Mouse (Mus musculus) embryo, embryonic 10.5 days (tissue): ENCODE measurements around the gene Kirrel3.
A peak's percentile ranks its signal among the peaks of the same experiment; 100 is the strongest.

Experiments used
- DNase-seq: peaks from one replicate; pipeline ENCODE4 v3.0.0-alpha.2; 2015; ENCODE audit warnings: low spot score

Gene Kirrel3

DNA sequence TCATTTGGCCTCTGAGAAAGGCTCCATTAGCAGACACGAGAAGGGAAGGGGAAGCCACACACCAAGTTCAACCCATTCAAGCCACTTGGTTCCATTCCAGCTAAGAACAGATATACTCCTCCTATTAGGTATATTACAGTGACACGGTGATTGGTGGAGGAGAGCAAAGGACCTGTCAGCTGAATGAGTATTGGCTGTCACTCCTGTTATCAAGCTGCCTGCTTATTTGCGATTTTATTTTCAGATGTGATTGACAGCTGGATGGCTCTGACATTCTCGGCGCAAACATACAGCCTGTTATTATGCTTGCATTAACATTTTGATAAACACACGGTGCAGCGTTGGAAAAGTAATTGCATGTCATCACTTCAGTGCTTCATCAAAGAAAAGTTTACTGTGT lies 118.1 kb downstream of the Kirrel3 start:
- no peak for DNase-seq

DNA sequence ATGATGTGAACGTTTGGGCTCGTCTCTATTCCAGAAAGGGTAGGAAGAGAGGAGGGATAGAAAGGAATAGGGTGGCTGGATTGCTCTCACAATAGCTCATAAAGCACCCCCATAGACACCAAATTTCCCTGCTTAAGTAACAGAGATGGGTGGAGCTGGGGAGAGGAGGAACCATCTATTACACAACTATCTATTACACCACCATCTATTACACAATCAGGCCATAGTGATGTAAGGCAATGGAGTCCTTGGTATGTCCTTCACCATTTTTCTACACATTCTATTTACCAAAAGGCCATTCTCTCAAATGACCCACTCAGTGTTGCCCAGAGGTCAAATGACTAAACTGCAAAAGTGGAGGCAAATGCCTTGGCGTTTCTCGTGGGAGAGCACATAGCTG lies 119.2 kb downstream of the Kirrel3 start:
- no peak for DNase-seq

DNA sequence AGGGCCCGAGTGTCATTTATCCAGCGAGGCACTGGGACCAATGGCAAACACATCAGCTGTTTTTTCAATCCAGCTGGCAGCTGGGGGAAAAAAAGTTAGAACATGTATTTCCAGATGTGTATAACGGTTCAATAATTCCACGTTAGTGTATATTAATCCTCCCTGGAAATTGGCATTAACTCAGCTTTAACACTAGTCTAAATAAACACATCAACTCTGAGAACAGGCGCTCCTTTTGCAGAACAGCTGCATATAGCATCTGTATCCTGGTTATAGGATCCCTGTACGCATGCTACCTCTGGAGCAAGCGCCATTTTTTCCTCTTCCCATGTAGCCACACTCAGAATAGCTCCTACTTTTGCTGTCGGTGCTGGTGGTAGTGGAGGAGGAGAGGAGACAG lies 119.8 kb downstream of the Kirrel3 start:
- no peak for DNase-seq

DNA sequence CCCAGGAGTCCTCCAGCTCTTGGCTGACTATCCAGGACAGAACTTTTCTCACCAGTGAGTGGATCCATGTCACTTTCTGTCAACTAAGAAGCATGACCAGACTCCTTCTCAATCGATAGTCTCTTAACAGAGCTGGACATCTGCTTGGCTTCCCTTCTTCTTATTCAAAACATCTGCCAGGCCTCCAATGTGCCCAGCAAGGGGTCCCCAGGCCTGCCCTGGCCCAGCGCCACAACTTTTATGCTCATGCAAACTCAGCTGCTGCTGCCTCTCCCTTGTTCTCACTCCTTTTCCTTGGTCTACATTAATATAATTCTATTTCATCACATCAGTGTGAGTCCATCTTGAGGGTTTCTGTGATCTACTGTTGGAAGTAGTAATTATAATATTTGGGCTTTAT lies 122.3 kb downstream of the Kirrel3 start:
- DNase-seq: no peak

DNA sequence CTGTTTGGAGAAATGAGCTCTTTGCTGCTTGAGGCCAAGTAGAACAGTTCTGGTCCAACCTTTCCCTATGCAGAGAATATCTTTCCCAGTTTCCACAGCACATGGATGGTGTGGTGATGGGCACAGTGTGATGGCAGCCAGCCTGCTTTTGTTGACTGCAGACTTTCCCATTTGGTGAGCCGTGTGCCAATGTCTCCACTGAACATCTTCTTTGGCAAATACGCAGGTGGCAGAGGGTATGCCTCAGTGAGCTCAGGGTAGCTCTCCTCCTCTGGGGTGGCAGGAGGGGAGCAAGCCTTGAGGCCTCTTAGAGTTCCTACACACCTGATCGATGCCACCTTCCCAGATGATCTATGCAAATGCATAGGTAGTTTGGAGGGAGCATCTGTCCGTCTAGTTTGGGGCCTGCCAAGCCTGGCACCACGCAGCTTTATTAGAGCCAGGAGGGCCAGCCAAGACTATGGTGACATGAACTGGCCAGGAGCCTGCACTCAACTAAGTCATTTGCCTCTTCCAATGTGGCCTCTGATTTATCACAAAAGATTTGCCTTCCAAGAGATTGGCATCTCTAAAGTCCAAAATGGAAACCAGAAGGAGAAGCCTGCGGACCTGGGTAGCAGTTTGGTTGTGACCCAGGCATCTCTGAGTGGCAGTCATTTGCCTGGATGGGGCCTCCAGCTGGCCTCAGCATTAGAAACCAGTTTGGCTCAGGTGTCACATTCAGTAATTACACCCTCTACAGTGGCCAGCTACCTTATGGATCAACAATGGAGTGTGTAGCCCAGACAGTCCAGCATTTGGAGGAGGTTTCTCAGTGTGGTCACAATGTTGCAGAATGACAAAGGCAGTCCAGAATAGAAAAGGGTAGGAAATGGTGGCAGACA lies 127.4 kb downstream of the Kirrel3 start:
- DNase-seq: no peak

DNA sequence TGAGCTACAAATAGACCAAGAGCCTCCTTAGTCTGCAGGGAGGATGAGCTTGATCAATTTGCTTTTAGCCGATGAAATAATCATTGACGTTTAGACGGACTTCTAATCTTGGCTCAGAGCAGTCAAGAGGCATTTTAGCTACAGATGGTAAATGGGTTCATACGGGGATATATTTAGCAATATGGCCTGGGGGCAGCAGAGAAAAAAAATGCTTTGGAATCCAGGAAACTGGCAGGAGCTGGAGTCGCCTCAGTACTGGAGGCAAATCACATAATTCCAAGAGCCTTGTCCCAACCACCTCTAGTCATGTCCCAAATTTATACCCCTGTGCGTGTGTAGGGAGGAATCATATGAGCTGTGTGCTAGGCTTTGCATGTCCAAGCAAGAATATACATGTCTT lies 132.4 kb downstream of the Kirrel3 start:
- no peak for DNase-seq

DNA sequence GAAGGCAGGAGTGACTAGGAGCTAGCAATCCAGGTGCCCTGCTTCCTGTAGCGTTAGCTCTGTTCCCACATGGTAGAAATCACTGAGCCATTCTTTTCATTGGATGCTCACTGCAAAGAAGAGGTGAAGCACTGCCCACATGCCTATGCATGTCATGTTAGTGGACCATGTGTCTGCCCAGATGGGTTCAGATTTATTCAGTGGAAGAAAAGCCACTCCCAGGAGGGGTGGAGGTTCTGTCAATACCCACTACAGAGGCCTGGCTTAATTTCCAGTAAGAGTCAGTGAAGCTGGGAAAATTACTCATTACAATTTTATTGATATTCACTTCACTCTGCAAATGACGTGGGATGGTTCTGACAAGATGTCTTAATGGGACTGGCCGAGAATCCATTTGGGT lies 134.2 kb downstream of the Kirrel3 start:
- no peak for DNase-seq

DNA sequence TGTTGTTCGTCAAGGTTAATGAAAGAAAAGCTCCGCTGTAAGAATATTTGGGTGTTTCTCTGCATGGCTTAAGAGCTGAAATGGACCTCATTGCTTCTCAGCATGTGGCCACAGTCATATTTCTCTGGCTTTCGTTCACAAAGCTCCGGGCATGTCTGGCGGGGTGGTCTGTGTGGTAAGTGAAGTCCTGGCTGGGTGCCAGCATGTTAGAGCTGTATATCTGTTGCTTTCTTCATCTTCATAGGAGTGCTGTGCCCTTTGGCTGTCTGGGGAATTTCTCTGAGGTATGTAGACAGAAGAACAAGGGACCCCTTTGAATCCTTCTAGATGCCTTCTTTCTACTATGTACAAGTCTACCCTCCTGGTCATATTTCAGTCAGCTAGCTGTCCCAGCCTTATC lies 137.8 kb downstream of the Kirrel3 start:
- DNase-seq: no peak

DNA sequence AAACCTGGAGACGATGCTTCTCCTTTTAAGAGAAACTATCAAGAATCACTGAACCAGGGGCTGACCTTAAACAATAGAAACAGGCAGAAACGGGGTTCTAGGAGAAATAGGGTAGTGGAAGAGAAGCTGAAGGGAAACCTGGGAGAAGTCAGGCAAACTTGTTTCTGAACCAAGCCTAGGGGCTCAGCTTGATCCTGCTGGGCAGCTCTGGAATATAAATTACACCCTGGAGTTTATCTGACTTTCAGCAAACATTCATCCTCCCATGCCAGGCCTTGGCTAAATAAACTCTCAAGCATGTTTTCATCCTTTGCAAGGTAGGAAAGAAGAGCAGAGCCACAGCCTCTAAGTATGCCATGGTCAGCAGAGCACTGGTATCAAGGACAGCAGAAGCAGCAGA lies 138.3 kb downstream of the Kirrel3 start:
- no peak for DNase-seq

DNA sequence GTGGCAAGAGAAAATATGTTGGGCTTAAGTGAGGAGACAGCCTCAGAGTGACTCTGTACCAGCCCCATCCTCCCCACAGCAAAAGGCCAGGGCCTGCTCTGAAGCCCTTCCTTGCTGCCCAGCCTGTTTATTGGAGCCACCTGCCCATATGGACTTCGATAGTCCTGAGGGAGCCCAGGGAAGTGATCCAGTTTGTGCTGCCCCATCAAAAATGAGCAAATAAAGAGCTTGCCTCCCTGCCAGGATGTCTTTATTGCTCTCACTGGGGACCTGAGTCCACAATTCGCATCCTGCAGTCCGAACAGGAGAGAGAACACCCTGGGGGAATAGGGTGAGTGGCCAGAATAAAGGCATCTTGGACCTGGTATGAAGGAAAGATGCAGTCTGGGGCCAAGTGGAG lies 143.1 kb downstream of the Kirrel3 start:
- DNase-seq: no peak

DNA sequence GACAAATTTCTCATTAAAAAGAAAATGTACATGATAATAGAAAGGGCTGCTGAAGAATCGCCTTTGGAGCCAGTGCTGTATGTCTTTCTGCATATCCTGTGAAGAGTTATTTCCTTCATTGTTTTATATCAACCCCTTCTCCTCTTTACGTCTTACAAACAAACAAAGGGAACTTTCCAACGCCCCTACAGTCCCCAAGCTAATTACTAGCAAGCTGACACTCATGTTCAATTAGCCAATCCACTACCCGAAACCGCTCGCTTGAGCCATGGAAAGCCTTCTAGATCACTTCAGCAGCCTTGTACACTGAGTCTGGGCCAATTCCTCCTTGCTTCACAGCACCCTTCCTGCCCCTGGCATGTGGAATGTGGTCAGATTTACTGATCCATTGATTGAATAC lies 150.0 kb downstream of the Kirrel3 start:
- no peak for DNase-seq

DNA sequence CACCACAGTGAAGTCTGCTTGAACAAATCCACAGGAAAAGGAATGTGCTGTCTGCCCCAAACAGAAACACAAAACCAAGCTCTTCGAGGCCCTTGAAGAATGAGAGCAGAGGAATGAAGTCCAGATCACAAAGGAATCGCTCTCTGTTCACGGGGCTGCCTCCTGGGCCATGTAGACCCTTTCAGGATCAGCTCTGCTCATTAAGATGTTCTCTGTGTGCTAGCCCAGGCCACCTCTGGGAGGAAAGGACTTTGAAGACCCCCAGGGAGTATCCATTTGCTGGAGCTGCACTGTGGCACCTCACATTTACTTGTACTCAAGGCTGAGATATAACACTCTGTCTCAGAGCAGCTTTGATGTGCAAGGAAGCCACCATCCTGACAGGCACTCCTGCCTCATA lies 158.2 kb downstream of the Kirrel3 start:
- DNase-seq: no peak

DNA sequence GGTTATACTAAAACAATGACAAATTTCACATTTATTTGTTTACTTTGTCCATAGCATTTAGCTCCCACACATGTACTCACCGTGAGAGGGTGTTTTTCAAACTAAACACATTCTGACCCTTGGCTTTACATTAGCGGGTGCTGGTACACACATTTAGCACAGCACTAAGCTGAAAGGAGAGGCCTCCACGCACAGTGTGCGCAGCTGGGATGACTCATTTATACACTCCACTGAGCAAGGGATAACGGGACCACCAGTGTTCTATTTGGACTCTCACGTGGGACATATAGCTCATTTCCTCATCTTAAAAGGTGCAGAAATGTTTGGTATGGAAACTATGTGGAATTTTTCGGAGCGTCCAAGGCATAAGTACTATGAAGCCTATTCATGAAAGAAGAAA lies 158.7 kb downstream of the Kirrel3 start:
- DNase-seq: no peak

DNA sequence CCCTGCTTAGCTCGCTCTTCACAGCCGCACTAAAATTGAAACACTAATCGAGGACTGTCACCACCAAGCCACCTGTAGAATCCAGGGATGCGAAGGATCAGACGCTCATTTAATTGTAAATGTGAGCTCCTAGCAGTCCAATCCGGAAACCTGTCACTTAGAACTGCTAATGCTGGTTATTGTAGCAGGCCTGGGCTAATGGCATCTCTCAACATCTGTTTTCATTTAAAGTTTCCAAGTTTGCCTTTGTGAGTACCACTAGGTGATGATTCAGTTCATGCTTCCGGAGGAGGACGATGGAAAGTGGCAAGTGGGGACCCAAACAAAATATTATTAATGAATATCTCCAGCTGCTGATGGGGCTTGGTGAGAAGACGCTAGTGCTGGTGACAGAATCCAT lies 161.1 kb downstream of the Kirrel3 start:
- peak; percentile 41 for DNase-seq

DNA sequence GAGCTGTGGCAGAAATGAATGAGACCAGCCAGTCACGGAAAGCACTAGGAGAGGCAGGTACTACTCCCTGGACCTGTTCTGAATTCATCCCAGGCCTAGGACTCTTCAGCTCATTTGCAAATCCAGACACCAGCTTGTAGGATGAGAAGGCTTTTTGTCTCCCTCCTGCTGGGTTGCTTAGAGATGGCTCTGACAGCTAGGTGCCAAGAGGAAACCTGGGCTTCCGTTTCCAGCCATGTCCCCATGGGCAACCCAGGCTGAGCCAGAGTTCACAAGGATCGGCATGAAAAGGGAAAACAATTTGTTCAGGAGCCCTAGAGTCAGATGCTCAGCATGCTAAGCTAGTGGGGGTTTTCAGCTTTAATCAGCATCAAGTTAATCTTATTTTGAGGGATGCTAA lies 166.6 kb downstream of the Kirrel3 start:
- no peak for DNase-seq

DNA sequence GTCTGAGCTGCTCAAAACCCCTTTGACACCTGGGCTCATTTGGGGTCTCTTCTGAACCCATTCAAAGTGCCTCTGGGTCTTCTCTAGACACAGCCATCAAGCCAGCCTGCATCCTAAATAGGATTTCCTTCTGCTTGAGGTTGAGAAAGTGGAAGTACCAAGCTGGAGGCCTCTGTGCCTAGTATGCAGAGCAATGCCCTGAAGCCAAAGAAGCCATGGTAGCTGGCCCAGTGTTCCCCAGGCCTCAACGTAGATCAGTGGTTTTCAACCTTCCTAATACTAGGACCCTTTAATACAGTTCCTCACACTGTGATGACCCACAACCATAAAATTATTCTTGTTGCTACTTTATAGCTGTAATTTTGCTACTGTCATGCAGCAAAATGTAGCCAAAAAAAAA lies 167.4 kb downstream of the Kirrel3 start:
- DNase-seq: no peak

DNA sequence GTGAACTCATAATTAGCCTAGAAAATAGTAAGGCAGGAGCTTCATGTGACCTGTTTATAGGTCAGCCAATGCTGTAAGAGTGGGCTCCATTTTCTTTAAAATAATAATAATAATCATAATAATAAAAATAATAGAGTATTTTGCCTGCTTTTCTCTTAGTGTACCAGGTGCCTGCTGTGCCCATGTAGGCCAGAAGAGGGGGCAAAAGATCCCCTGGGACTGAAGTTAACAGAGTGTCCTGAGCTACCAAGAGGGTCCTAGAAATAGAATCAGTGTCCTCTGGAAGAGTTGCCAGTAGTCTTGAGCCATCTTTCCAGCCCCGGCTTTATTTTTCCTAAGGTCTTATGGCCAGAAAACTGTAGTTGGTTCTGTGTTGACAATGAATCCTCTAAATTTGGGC lies 174.9 kb downstream of the Kirrel3 start:
- DNase-seq: peak; percentile 46

DNA sequence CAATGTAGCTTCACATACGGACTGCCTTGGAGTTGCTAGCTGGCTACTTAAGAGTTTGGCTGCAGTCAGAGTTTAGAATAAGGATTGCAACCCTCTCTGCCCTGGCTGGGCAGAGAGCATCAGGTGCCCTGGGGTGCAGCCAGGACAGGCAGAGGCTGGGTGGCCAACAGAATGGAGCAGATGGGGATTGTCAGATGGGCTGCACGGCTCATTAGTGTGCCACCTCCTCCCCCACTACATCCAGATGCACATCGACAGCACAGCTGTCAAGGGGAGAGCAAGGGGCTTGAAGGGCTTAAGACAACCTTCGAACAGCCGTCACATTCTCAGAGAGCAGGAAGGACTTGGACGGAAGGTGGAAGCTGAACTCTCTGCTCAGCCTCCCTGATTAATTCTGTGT lies 177.7 kb downstream of the Kirrel3 start:
- DNase-seq: peak; percentile 7

DNA sequence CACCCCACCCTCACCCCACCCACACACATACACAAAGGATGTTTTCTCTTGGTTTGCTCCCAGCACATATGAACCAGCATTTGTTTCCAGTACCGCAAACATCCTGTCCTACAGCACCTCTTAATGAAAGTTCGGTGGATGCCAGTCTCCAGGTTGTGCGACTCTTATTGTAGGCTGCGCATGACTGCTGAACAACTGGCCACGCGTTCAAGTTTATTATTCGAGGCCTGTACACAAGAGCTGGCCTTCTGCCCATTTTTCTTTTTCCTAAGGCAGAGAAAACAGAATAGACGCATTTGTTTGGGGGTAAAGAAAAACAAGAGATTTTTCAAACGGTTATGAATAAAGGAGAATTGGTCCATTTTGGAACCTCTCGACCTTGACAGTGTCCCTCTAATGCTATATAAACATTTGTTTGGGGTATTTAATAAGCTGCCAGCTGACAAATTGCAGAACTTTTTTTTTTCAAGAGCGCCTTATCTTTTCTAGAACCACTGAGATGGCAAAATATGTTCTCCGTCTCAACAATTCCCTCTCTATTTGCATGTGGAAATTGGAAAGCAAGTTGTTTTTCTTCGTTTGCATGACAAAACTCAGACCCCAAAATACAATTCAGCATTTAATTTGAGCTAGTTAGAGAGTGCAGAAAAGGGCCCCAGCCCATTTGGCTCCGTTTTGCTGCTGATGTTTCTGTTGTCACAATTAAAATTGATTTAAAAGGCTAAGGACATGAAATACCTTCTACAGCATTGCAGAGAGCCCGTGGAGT lies 179.9 kb downstream of the Kirrel3 start:
- no peak for DNase-seq

DNA sequence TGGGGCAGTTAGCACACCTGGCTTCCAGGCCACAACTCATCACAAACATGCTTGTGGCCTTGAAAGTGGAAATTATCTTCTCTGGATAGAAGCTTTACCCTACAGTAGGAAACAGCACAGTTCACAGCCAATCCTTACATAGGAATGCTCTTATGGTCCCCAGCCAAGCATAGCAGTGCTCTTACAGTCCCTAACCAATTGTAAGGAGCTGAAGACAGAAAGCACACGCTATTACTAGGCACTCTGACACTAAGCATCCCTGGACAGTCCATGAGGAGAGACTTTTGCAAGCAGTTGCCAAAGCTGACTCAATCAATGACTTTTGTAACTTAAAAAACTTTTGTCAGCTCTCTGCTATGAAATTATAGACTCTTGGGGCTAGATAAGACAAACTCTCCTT lies 181.5 kb downstream of the Kirrel3 start:
- DNase-seq: no peak

DNA sequence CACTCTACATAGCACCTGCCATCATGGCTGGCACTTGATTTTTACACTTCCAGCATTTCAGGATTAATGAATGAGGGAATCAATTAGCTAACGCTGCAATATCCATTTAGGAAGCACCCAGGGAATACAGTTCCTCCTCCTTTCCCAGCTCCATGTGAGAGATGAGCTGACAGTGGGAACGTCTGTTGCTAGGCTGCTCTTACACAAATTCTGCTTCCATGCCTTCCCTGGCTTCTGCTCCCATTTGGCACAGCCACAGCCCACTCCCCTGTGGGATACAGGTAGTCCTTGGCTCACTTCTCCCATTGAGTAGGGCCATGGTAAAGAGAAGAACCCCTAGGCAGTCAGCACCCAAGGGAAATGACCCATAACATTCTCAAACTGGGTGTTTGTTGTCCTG lies 185.2 kb downstream of the Kirrel3 start:
- no peak for DNase-seq

DNA sequence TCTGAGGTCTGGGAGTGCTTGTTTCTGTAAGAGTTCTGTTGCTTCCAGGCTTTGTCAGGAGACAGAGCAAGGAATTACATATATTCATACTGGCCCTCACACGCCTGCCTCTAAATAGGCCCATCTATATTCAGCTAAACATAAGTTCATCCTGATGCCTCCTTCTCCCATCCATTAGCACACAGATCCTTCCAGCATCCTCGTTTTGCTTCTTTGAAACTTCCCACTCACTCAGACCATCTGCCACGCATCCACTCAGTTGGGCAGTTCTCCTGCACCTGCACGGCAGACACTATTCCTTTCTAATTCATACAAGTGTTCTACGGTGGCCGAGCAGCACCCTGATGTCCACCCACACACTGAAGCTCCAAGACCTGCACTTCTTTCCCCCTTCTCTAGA lies 201.1 kb downstream of the Kirrel3 start:
- DNase-seq: no peak

DNA sequence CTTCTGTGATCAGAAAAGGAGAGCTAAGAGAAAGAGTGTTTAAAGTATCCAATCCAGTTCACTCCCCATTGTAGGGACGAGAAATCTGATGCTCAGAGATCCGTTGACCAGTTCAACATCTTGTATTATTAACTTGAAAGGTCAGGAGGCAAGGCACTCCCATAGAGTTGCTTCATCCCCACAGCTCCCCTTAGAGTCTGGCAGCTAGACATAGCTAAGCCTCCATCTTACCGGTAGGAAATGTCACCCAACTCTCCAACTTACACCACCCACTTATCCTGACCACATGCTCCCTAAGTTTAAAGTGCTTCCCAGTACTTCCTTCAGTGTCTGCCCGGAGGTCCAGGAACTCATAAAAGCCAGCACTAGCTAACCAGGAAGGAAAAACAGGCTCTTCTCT lies 202.7 kb downstream of the Kirrel3 start:
- DNase-seq: no peak

DNA sequence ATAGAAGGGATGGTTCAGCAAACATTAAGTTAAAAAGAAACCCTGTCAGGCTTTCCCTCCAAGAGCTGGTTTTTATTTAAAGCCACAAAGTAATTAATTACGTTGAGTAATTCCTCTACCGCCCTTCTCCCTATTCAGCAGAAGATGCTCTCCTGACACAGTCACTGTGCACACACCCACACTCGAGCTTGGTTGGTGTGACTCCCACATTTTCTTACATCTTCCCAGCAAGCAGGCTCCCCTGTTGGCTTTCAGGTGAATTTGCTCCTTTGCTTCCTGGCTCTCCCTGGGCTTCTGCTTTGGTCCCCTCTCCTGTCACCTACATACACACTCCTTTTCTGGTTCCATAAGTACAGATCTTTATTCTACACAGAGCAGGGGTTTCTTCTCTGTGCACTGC lies 203.7 kb downstream of the Kirrel3 start:
- DNase-seq: no peak
